Mouse (Mus musculus): ENCODE results near the gene Zdhhc6.

GRCm38 (mm10) chr19:55316109-55316714 lies 380 bp upstream of the Zdhhc6 start, which contains the start of gene Vti1a:
- TF ChIP-seq ZC3H11A (IDR thresholded peaks at IDR 0.05; ENCODE audit: borderline replicate concordance, low read depth, low read length) (no peak), HCFC1 (IDR thresholded peaks at IDR 0.05; ENCODE audit: borderline replicate concordance, insufficient read depth, low read length) (peak; percentile 72; the same call in 1 of the 2 replicates), MAFK (IDR thresholded peaks at IDR 0.05; ENCODE audit: insufficient read depth, low read depth, low read length) (no peak)

Measured in ES-E14 (cell line).